Mouse (Mus musculus) midbrain, embryonic 14.5 days (tissue): ENCODE data around the gene Gpld1. TPM values are rescaled to one million over a fixed set of nuclear protein-coding genes. Genes with fewer than 3 reads are reported as not detected.

ENCODE experiments used
- polyA plus RNA-seq: library from polyadenylated mRNA; unstranded; fragments of >200 nt; fragmentation: Nextera tagmentation; extraction: Ambion mirVana; gene quantifications from 2 replicates; pipeline ENCODE4 v1.2.1, GENCODE M21; 2014

Gpld1 gene
- polyA plus RNA-seq, 1 experiment from 2014 or later = 1.5 TPM

Other genes starting within 250 kb of the Gpld1 start
- not detected in 2 replicates for gene Armh2, start 201.9 kb upstream of the Gpld1 start, polyA plus RNA-seq
- 16.0 and 24.1 TPM in 2 replicates for gene Gmnn, start 181.2 kb upstream of the Gpld1 start, polyA plus RNA-seq
- gene BC005537, start 141.5 kb upstream of the Gpld1 start, polyA plus RNA-seq = 51.8 and 76.3 TPM in 2 replicates
- gene Acot13, start 111.6 kb upstream of the Gpld1 start, polyA plus RNA-seq = 40.3 and 46.3 TPM in 2 replicates
- 36.4 and 40.4 TPM in 2 replicates for gene Tdp2, start 111.5 kb upstream of the Gpld1 start, polyA plus RNA-seq
- 3.5 and 4.2 TPM in 2 replicates for gene D130043K22Rik, start 98.0 kb upstream of the Gpld1 start, polyA plus RNA-seq
- 12.1 and 16.5 TPM in 2 replicates for gene Aldh5a1, start 5.5 kb upstream of the Gpld1 start, polyA plus RNA-seq
- gene Mrs2, start 77.2 kb downstream of the Gpld1 start, polyA plus RNA-seq = 19.3 and 25.2 TPM in 2 replicates
- 4.3 and 5.1 TPM in 2 replicates for gene Dcdc2a, start 112.9 kb downstream of the Gpld1 start, polyA plus RNA-seq